Mouse (Mus musculus) lung, postnatal 14 days (tissue): ENCODE results near the gene Vmn2r63.
"Not testable (repeated sequence)": the region's sequence is repeated elsewhere in the genome, so short reads cannot be mapped to it uniquely, and the experiment has no call there.

Source experiments
- DNase-seq: peaks from one replicate; pipeline ENCODE4 v3.0.0; 2021

The Vmn2r63 gene

DNA sequence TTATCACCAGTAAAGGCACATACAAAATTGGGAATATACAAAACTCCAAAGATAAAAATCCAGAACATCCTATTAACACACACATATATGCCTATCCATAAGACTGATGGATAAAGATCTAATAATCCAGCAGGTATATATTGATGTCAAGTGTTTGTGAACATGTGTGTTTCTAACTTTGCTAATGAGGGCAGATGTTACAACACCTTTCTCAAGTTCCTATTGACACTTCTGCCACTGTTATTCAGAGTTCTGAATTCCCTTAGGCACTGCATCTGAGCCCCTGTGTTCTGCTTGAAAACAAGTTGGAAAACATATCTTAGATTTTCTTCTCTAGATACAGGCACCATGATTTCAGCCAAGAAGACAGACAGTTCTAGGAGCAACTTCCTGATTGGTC is at the start of gene Vmn2r63:
Gene Vmn2r63, minus strand, starts transcription at position 101 of the 400 bp plus-strand sequence.
- not testable (repeated sequence) for DNase-seq

DNA sequence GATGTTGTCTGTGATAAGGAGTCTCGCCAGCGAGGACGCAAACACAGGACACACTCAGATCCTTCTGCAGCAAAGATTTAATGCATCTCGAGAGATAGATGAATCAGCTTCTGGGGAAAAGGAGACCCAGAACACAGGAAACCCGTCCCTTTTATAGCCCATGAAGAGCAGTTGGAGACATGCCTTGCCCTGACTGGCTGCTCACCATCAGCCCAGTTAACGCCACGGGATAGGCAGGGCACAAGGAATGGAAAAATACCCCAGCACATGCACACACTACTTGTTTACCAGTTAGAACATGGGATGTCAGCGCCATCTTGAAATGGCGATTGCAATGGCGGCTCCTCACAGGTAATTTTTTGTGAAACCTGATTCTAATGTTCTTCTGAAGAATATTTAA is 47.1 kb upstream of the Vmn2r63 start:
- no peak for DNase-seq

DNA sequence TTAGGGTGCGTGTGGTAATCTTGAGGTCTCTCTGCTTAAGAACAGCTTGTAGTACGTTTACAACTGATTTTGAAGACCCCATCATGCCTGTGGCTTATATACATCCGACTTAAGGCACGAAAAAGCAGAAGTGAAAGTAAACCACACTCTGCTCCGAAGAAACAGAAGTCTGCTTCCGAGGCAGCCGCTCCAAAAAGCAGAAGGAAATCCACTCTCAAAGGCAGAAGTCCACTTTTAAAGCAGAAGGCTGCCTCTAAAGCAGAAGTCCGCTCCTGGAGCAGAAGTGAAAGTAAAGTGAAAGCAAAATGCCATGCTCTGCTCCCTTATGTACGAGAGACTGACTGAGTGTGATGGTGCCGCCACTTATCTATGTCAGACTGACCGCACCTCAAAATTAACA is 46.5 kb upstream of the Vmn2r63 start:
- no peak for DNase-seq

DNA sequence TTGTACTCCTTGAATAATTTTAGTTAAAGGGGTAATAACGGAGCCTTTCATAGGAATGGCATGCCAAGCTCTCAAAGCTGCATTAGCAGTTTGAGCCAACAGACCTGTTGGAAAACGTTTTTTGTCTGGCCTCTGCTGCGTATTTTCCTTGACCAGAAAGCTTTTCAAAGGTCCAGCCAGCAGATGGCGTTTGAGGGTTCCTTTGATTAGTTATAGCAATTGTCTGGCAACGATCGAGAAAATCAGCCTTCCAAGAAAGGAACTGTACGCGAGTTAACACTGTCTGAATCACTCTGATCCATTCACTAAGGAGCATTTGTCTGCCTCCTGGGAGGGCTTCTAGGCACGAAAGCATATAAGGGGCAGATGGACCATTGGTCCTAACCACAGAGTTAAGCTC is 31.6 kb upstream of the Vmn2r63 start:
- no peak for DNase-seq

DNA sequence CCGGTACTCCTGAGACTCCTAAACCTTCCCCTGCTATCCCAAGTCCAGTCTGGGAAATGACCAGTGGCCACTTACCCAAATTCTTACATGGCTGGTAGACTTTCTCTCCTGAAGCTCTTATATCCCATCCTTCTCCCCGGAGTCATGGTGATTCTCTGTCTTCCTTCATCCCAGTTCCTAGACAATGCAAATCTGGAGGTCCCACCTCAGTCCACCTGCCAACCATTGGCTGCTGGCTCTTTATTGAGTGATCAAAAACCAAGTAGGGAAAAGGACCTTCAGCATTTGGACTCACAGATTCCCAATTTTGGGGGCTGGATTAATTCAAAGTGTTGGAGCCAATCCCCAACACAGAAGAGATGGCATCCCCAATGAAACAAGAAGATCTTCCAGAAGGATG is 35.6 kb downstream of the Vmn2r63 start:
- not testable (repeated sequence) for DNase-seq

DNA sequence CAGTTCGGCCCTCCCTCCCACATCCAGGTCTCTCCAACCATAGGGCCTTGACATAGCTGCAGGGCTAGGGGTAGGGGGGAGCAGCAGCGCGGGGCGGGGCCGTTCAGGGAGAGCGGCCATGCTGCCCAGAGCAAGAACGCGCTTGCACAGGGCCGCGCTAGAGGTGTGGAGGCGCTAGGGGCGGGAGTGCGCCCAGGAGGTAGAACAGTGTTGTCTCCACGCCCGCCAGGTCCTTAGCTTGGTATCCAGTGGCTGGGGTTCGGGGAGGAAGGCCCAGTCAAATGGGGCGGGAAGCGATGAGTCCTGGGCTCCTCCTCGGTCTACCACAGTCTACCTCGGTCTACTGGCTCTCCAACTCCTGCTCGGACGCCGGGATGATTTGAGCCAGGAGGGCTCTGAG is 55.5 kb downstream of the Vmn2r63 start:
- DNase-seq = no peak

DNA sequence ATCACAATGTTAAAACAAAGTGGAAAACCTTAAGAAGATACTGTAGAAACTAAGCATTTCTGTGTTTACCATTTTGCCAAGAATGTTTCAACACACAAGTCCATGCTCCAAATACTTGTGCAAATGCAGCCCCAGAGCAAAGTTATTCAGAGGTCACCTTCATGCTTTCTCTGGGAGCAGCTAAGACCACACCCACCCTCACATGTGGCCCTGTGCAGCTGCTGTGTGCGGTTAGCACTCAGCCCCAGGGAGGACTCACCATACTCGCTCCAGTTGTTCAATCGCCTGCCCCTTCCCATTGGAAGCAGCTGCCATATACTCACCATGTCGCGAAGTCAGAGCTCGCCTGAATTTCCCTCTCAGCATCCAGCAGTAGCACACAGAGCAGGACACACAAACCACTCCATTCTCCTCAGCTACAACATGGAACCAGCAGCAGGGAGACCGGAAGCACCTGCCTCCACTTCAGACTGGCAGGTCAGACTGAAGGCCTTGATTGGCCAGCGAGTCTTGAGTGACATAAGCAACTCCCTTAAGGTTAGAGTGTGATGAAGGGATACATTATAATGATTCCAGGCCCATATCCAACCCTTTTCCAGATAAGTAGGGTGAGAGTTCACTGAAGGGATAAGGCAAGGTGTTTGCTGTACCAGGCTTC is 66.7 kb downstream of the Vmn2r63 start, which contains the start of gene Gm2381:
Gene Gm2381, minus strand, starts transcription at position 434 of the 658 bp plus-strand sequence.
- DNase-seq = not testable (repeated sequence)
